Mouse (Mus musculus) left cerebral cortex, postnatal 36 days (tissue): ENCODE data around the gene Serping1. TPM values are rescaled to one million over a fixed set of nuclear protein-coding genes. Genes with fewer than 3 reads are reported as not detected.
"Not testable (repeated sequence)": the region's sequence is repeated elsewhere in the genome, so short reads cannot be mapped to it uniquely, and the experiment has no call there.

Experiments
- DNase-seq, 2 experiments: peaks; one replicate each; pipeline ENCODE4 v3.0.0; 2021 to 2022; ENCODE audit warnings: low spot score in 2 of 2, mixed read lengths in 1 of 2
- intact Hi-C: fragments of 180-260 bp; cut with DNase I; formaldehyde crosslinking; loops from one replicate; pipeline ENCODE4 v1.15.1; 2025
- total RNA-seq, 2 experiments: library from RNA; stranded (reverse); gene quantifications; 2 replicates each; pipeline ENCODE4 v1.2.3; 2021

The Serping1 gene
- total RNA-seq, 2 experiments from 2014 or later, result 5.3 to 7.7 TPM

DNA sequence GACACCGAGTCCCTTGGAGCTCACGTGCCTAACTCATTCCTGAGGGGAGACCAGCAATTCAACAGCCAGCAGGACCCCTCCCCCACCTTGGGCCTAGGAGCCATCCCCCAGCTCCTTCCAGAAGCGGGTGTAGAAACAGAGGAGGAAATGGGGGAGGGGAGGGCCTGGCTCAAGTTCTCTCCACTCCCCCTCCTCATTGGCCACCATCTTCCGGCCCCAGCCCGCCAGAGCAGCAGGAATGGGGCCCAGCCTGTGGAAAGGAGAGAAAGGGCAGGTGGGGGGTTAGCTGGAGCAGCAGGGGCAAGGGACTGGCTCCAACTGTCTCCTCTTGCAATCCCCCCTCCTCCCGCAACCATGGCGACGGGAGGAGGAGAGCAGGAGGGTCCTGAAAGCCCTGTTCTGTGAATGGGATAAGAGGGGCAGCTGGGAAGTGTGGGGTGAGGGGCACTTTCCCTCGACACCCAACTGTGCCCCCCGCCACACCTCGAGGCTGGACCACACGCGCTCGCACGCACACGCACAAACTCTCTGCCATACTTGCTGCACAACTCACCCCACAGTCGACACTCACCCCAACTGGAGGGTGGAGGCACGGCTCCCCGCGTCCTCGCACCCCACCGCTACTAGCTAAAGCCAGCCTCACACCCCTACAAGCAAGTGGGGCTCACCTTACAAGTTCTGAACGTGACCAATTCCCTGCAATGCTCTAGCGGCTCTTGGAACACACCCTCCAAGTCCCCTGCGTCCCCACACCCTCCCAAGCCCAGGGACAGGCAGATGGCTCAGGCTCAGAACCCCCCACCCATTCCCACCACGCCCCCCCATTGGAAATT is 32.6 kb downstream of the Serping1 start:
- peak in 1 of 2 experiments; percentile 10 for DNase-seq
- intact Hi-C loops, result loop anchor here (5.0 kb wide), 1 partner anchor 55 kb away; the partner anchor contains the start of gene Ube2l6

- intact Hi-C loops, result loop anchor here (5.0 kb wide), 1 partner anchor 55 kb away; the partner anchor contains the start of gene Ube2l6
- no peak for DNase-seq
Observed at GRCm38 (mm10) chr2:84741841-84742450, 33.3 kb downstream of the Serping1 start.

DNA sequence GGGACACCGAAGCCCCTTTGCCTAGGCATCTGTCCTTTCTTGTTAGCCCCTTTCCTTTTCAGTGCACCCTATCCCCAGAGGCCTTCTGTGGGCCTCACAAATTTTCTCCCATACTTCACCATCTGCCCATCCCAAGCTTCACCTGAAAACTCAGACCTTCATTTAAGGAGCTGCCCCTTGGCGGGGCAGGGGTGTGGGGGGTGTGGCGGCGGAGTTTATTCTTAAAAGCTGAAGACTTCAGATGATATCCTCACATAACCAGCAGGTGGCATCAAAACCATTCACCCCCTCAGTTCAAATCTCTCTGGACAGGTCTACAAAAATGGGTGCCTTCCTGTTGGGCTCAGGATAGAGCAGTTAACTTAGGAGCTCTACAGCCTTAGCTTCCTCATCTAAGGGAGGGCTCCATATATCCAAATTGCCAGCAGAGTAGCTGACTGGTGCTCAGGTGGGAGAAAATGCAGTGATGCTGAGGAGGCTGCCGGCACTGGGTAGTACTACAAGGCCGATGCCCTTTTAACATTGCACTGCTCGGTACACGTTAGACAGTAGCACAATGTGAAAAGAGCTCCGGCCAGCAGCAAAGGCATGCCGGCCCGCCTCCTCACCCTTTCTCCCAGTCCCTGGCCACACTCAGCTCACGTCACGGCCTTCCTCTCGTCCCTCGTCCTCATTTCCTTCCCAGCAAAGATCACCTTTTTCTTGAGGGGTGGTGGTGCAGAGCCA is 34.5 kb downstream of the Serping1 start:
- intact Hi-C loops, result loop anchor here (5.0 kb wide), 1 partner anchor 57 kb away; the partner anchor contains the start of gene Ube2l6

GRCm38 (mm10) chr2:84738271-84738911 is 36.9 kb downstream of the Serping1 start:
- intact Hi-C loops, result loop anchor here (10.0 kb wide), 1 partner anchor 306 kb away; the partner anchor contains the start of gene Tnks1bp1
- no peak for DNase-seq

More for the DNA sequence above, 34.5 kb downstream of the Serping1 start:
- DNase-seq, result no peak

GRCm38 (mm10) chr2:84737451-84737925 is 37.8 kb downstream of the Serping1 start:
- no peak for DNase-seq

GRCm38 (mm10) chr2:84736312-84737161 is 38.7 kb downstream of the Serping1 start:
- intact Hi-C loops, result loop anchor here (10.0 kb wide), 1 partner anchor 308 kb away; the partner anchor contains the start of gene Tnks1bp1
- DNase-seq, result peak in 1 of 2 experiments; percentile 13

More at GRCm38 (mm10) chr2:84737451-84737925, 37.8 kb downstream of the Serping1 start:
- intact Hi-C loops, result loop anchor here (10.0 kb wide), 1 partner anchor 307 kb away; the partner anchor contains the start of gene Tnks1bp1

DNA sequence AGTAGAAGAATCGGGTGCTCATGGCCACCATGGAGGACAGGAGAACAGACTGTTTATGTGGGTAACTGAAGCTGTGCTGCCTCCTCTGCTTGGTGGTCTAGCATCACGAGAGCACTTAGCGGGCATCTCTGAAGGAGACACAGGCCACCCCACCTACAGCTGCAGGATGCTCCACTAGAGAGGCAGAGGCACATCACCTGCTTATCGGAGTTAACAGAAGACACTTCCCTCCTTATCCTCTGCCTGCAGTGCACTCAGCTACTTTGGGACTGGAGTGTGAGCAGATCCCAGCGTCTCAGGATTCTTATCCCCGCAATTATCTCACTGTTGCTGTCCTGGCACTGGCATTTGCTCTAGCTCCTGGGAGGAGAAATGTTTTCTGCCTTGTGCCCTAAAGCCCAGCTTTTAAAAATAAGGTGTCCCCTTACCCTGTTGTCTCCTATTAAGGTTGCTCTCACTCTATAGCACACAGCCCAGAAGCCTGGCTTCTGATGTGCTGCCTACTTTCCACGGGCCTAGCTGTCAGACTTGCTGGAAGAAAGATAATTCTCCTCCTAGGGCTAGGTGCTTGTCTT is 39.8 kb downstream of the Serping1 start:
- intact Hi-C loops, result loop anchor here (10.0 kb wide), 1 partner anchor 309 kb away; the partner anchor contains the start of gene Tnks1bp1
- no peak for DNase-seq

DNA sequence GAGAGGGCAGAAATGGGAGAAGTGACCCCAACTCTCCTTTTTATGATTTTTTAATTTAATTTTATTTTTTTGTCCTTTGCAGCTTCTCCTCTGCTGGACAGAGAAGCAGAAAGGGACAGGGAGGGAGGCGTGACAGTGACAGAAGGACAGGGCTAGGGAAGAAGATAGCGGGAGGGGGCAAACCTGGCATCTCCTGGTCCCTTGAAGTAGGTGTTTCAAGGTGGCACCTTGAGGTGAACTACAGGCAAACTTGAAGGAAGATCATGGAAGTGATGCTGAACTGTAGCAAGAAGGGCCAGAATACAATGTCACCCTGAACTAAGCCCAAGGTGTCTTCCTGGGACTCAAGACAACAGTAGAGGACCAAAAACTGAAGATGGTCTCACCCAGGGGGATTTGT is 40.3 kb downstream of the Serping1 start:
- DNase-seq, result no peak
- intact Hi-C loops, result loop anchor here (10.0 kb wide), 1 partner anchor 310 kb away; the partner anchor contains the start of gene Tnks1bp1

GRCm38 (mm10) chr2:84734351-84734864 is 40.8 kb downstream of the Serping1 start:
- intact Hi-C loops, result loop anchor here (10.0 kb wide), 1 partner anchor 310 kb away; the partner anchor contains the start of gene Tnks1bp1
- peak; percentile 37 to 41 for DNase-seq

- peak; percentile 72 to 79 for DNase-seq
- intact Hi-C loops, result loop anchor here (10.0 kb wide), 1 partner anchor 311 kb away; the partner anchor contains the start of gene Tnks1bp1
Observed at GRCm38 (mm10) chr2:84733579-84734300, 41.5 kb downstream of the Serping1 start, which contains the start of gene Ypel4. Ypel4 (plus strand) TSS chr2:84734058.

DNA sequence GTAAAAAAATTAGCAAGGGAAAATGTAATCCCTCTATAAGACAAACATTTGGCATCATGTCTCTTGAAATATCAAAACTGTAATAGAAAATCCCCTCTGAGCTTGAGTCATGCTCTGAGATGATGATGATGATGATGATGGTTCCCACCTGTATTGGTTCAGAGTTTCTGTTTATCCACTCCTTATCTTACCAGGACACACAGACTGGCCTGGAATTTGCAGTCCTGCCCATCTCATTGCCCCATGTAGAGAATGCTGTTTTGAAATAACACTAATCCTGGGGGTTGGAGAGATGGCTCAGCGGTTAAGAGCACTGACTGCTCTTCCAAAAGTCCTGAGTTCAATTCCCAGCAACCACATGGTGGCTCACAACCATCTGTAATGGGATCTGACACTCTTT is 42.9 kb downstream of the Serping1 start:
- intact Hi-C loops, result loop anchor here (10.0 kb wide), 1 partner anchor 312 kb away; the partner anchor contains the start of gene Tnks1bp1
- no peak for DNase-seq

- intact Hi-C loops, result loop anchor here (10.0 kb wide), 1 partner anchor 314 kb away; the partner anchor contains the start of gene Tnks1bp1
- DNase-seq, result no peak
Observed at GRCm38 (mm10) chr2:84731206-84731605, 44.0 kb downstream of the Serping1 start.

DNA sequence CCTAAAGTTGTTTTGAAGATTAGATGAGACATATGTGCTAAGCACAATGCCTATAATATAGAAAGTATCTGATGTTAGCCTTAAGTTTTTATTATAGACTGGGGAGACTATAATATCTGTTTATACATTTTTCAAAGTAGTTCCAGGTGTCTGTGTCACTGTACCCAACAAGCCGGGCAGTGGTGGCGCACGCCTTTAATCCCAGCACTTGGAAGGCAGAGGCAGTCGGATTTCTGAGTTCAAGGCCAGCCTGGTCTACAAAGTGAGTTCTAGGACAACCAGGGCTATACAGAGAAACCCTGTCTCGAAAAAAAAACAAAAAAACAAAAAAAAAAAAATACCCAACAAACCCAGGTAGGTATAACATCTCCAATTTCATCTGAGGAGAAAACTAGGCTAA is 47.1 kb downstream of the Serping1 start:
- intact Hi-C loops, result not testable (repeated sequence)

GRCm38 (mm10) chr2:84727172-84727858 is 47.9 kb downstream of the Serping1 start, which contains the start of gene Clp1:
Clp1 (minus strand) TSS chr2:84727350.
- DNase-seq, result peak; percentile 96 to 97
- intact Hi-C loops, result loop anchor here (1.0 kb wide), 1 partner anchor 12 kb away; the partner anchor contains the start of gene Zdhhc5

More for the DNA sequence above, 47.1 kb downstream of the Serping1 start:
- DNase-seq, result not testable (repeated sequence)

DNA sequence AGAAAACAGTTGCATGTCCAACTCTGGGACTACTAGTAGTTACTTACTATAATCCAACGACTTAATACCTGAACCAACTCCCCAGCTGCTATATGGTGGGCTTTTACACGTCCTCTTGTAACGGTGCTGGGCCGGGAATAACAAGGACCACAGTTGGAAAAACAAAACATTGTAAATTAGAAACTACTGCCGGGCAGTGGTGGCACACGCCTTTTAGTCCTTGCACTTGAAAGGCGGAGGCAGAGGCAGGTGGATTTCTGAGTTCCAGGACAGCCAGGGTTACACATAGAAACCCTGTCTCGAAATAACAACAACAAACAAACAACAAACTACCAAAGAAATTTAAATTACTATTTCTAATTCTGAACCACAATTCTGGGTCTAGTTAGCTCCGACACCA is 48.5 kb downstream of the Serping1 start:
- intact Hi-C loops, result loop anchor here (1.0 kb wide), 1 partner anchor 11 kb away; the partner anchor contains the start of gene Zdhhc5
- DNase-seq, result no peak
